Mouse (Mus musculus) MEL (cell line): ENCODE results near the gene Rpl26.
A peak's percentile ranks its signal among the peaks of the same experiment; 100 is the strongest.

Experiments used
- CHD2 ChIP-seq: IDR thresholded peaks from 2 replicates; pipeline ENCODE4 v1.6.1; 2011; ENCODE audit warnings: low read length, improper control_type of control experiment
- CTCF ChIP-seq, 3 experiments: IDR thresholded peaks in 2 of 3; conservative IDR thresholded peaks in 1 of 3; 2 replicates each; pipeline ENCODE4 v1.5.1; 2011 to 2012; ENCODE audit warnings: low read length in 3 of 3, low read depth in 2 of 3, mild to moderate bottlenecking in 2 of 3, improper control_type of control experiment in 1 of 3, inconsistent platforms in 1 of 3, mixed read lengths in 1 of 3, moderate library complexity in 1 of 3; ENCODE audit not compliant: control insufficient read depth in 1 of 3, insufficient read depth in 1 of 3, poor library complexity in 1 of 3, severe bottlenecking in 1 of 3
- EP300 ChIP-seq, 2 experiments: IDR thresholded peaks; 2 replicates each; pipeline ENCODE4 v1.6.1; 2011; ENCODE audit warnings: improper control_type of control experiment in 2 of 2, low read length in 2 of 2, low read depth in 1 of 2, mild to moderate bottlenecking in 1 of 2
- ETS1 ChIP-seq: IDR thresholded peaks from 2 replicates; pipeline ENCODE4 v1.6.1; 2012; ENCODE audit warnings: low read depth, mild to moderate bottlenecking, inconsistent platforms, low read length, improper control_type of control experiment, moderate library complexity
- MAX ChIP-seq: IDR thresholded peaks from 2 replicates; pipeline ENCODE4 v1.6.1; 2011; ENCODE audit warnings: low read length, improper control_type of control experiment
- POLR2A ChIP-seq, 2 experiments: IDR thresholded peaks; 2 replicates each; pipeline ENCODE4 v1.6.1; 2011 to 2012; ENCODE audit warnings: low read length in 2 of 2, mild to moderate bottlenecking in 2 of 2, control low read depth in 1 of 2, improper control_type of control experiment in 1 of 2, low read depth in 1 of 2, moderate library complexity in 1 of 2; ENCODE audit not compliant: control insufficient read depth in 1 of 2, insufficient read depth in 1 of 2, poor library complexity in 1 of 2
- TCF12 ChIP-seq: IDR thresholded peaks from 2 replicates; pipeline ENCODE4 v1.6.1; 2014; ENCODE audit warnings: low read depth, mild to moderate bottlenecking, inconsistent platforms, low read length, improper control_type of control experiment, moderate library complexity
- USF2 ChIP-seq, 2 experiments: IDR thresholded peaks; 2 replicates each; pipeline ENCODE4 v1.6.1; 2011 to 2012; ENCODE audit warnings: improper control_type of control experiment in 2 of 2, low read length in 2 of 2, borderline replicate concordance in 1 of 2, inconsistent platforms in 1 of 2, low read depth in 1 of 2, mild to moderate bottlenecking in 1 of 2; ENCODE audit not compliant: insufficient read depth in 1 of 2

GRCm38 (mm10) chr11:68874841-68875240 lies 26.5 kb upstream of the Rpl26 start:
- TF ChIP-seq TCF12 (no peak), CTCF (IDR thresholded peaks at IDR 0.05 in 2 of 3, conservative IDR thresholded peaks at IDR 0.05 in 1 of 3; ENCODE audit: control insufficient read depth in 1 of 3, insufficient read depth in 1 of 3, low read depth in 2 of 3, low read length in 3 of 3, poor library complexity in 1 of 3, severe bottlenecking in 1 of 3) (peak; percentile 81 to 96 (median 81)), ETS1 (no peak), CHD2 (no peak), EP300 (IDR thresholded peaks at IDR 0.05; ENCODE audit: low read depth in 1 of 2, low read length in 2 of 2) (no peak), MAX (no peak), POLR2A (IDR thresholded peaks at IDR 0.05; ENCODE audit: control insufficient read depth in 1 of 2, insufficient read depth in 1 of 2, low read depth in 1 of 2, low read length in 2 of 2, poor library complexity in 1 of 2) (no peak), USF2 (IDR thresholded peaks at IDR 0.05; ENCODE audit: borderline replicate concordance in 1 of 2, insufficient read depth in 1 of 2, low read depth in 1 of 2, low read length in 2 of 2) (no peak)
